8 mouse cellular contexts compared by ENCODE assay signal in the genomic region with DNA sequence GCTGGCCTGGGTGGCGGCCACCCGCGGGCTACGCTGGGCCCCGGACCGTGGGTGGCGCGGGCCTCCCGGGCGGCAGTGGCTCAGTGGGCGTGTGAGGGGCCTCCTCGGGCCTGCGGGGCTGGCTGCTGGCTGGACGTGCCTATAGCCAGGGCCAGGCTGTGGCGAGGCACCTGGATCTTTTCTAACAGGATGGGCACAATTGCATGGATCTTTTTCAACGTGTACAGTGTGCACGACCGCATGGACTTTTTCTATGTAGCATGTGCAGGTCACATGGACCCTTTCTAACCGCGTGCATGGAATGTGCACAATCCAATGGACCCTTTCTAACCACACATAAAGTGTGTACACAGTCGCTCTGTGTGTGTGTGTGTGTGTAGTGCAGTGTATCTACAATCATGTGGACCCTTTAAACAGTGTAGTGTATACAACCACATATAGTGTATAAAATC. TPM values are rescaled to one million over a fixed set of nuclear protein-coding genes. Genes with fewer than 3 reads are reported as not detected.
DNase-seq lines count a peak whose midpoint lies in the region; ATAC-seq and TF ChIP-seq lines count a peak whose summit lies in the region.

No protein-coding gene starts in this region.

- peaks cover 9% of the 10 kb centered on the region; the same call in 1 of the 2 replicates for H3K4me1 ChIP-seq in heart, postnatal 0 days (ENCODE audit: control insufficient read depth, insufficient read depth)
- H3K4me1 ChIP-seq in G1E (ENCODE audit: insufficient read depth, low read depth, low read length): peaks cover 45% of the 10 kb centered on the region
- H3K4me1 ChIP-seq in forebrain, embryonic 10.5 days: peaks cover 34% of the 10 kb centered on the region
- H3K4me1 ChIP-seq in liver, embryonic 13.5 days (replicated peaks): peaks cover 38% of the 10 kb centered on the region
- peaks cover 12% of the 10 kb centered on the region; the same call in 1 of the 2 replicates for H3K4me1 ChIP-seq in stomach, embryonic 16.5 days (ENCODE audit: control insufficient read depth, insufficient read depth, low read length)

- no peak for TF ChIP-seq CTCF in heart, postnatal 0 days (IDR thresholded peaks at IDR 0.05; ENCODE audit: low read depth)
- TF ChIP-seq CTCF in G1E (IDR thresholded peaks at IDR 0.05; ENCODE audit: low read depth, low read length): no peak

- H3K9ac ChIP-seq in heart, postnatal 0 days (replicated peaks; ENCODE audit: low read depth, low read length): peak overlapping the region; percentile 86
- peak overlapping the region; percentile 72 for H3K9ac ChIP-seq in liver, embryonic 13.5 days
- peak overlapping the region; percentile 91 for H3K9ac ChIP-seq in stomach, embryonic 16.5 days (ENCODE audit: low read length)

- no peak; the same call in 1 of the 2 replicates for ATAC-seq in heart, postnatal 0 days (ENCODE audit: insufficient read depth, low read depth)
- peak; percentile 10 for ATAC-seq in G1E (ENCODE audit: extremely low read depth, insufficient number of reproducible peaks, low FRiP score, poor library complexity, severe bottlenecking)
- peak; percentile 25; the same call in 1 of the 2 replicates for ATAC-seq in liver, embryonic 13.5 days (ENCODE audit: low read depth)
- no peak; the same call in 1 of the 2 replicates for ATAC-seq in stomach, embryonic 16.5 days (ENCODE audit: insufficient read depth, low FRiP score)

- no peak for TF ChIP-seq EP300 in heart, postnatal 0 days (IDR thresholded peaks at IDR 0.05; ENCODE audit: low read depth)

- H3K27me3 ChIP-seq in heart, postnatal 0 days (ENCODE audit: control insufficient read depth, insufficient read depth, low read length): no peaks in the 10 kb centered on the region
- H3K27me3 ChIP-seq in G1E (ENCODE audit: insufficient read depth, low read length): peaks cover 15% of the 10 kb centered on the region; the same call in 1 of the 2 replicates
- peaks cover 35% of the 10 kb centered on the region for H3K27me3 ChIP-seq in forebrain, embryonic 10.5 days (ENCODE audit: poor library complexity, severe bottlenecking)
- H3K27me3 ChIP-seq in liver, embryonic 13.5 days: peaks cover 43% of the 10 kb centered on the region
- H3K27me3 ChIP-seq in stomach, embryonic 16.5 days (ENCODE audit: control insufficient read depth, insufficient read depth, low read length): no peaks in the 10 kb centered on the region

- H3K9me3 ChIP-seq in heart, postnatal 0 days (replicated peaks; ENCODE audit: control insufficient read depth, low read length): no peaks in the 10 kb centered on the region
- peaks cover 3% of the 10 kb centered on the region for H3K9me3 ChIP-seq in G1E (replicated peaks)
- H3K9me3 ChIP-seq in forebrain, embryonic 10.5 days: no peaks in the 10 kb centered on the region
- H3K9me3 ChIP-seq in liver, embryonic 13.5 days (replicated peaks): no peaks in the 10 kb centered on the region
- no peaks in the 10 kb centered on the region for H3K9me3 ChIP-seq in stomach, embryonic 16.5 days (replicated peaks; ENCODE audit: control insufficient read depth, low read length)

- no peaks in the 10 kb centered on the region for H3K36me3 ChIP-seq in heart, postnatal 0 days (replicated peaks; ENCODE audit: control insufficient read depth, insufficient read depth, low read length)
- peaks cover 5% of the 10 kb centered on the region for H3K36me3 ChIP-seq in G1E (replicated peaks)
- no peaks in the 10 kb centered on the region for H3K36me3 ChIP-seq in forebrain, embryonic 10.5 days (replicated peaks)
- no peaks in the 10 kb centered on the region for H3K36me3 ChIP-seq in liver, embryonic 13.5 days
- no peaks in the 10 kb centered on the region for H3K36me3 ChIP-seq in stomach, embryonic 16.5 days (ENCODE audit: control insufficient read depth, insufficient read depth, low read length)

- intact Hi-C loops in heart, postnatal 10 days (cut with DNase I): loop anchor here (5.0 kb wide), 2 partner anchors 47 to 542 kb away; partner anchors contain the start of gene Phlpp1

- H3K27ac ChIP-seq in heart, postnatal 0 days (ENCODE audit: low read depth): peak overlapping the region; percentile 87
- H3K27ac ChIP-seq in forebrain, embryonic 10.5 days: peak overlapping the region; percentile 95
- peak overlapping the region; percentile 47; the same call in 1 of the 2 replicates for H3K27ac ChIP-seq in liver, embryonic 13.5 days
- peak overlapping the region; percentile 93 for H3K27ac ChIP-seq in stomach, embryonic 16.5 days (ENCODE audit: low read length)

- H3K4me3 ChIP-seq in heart, postnatal 0 days (ENCODE audit: low read depth, low read length): peak overlapping the region; percentile 94
- peak overlapping the region; percentile 77 for H3K4me3 ChIP-seq in G1E (ENCODE audit: low read depth, low read length)
- H3K4me3 ChIP-seq in forebrain, embryonic 10.5 days: peak overlapping the region; percentile 77
- H3K4me3 ChIP-seq in liver, embryonic 13.5 days (replicated peaks): peak overlapping the region; percentile 66
- H3K4me3 ChIP-seq in stomach, embryonic 16.5 days (replicated peaks; ENCODE audit: low read length): peak overlapping the region; percentile 56

- peak overlapping the region; percentile 82 for H3K4me2 ChIP-seq in heart, postnatal 0 days (ENCODE audit: low read depth, low read length)
- H3K4me2 ChIP-seq in liver, embryonic 13.5 days: peak overlapping the region; percentile 81
- peak overlapping the region; percentile 93 for H3K4me2 ChIP-seq in stomach, embryonic 16.5 days (ENCODE audit: low read depth, low read length)

- 4% methylated on average over 21 of the region's 21 CpGs for WGBS in heart, postnatal 0 days
- 8% methylated on average over 21 of the region's 21 CpGs for WGBS in forebrain, embryonic 10.5 days
- WGBS in liver, embryonic 13.5 days (ENCODE audit: insufficient replicate concordance): 5% methylated on average over 21 of the region's 21 CpGs
- 2% methylated on average over 20 of the region's 21 CpGs for WGBS in stomach, embryonic 16.5 days

- DNase-seq in heart, postnatal 0 days (ENCODE audit: low spot score): no peak
- DNase-seq in heart, postnatal 10 days: no peak
- DNase-seq in G1E (ENCODE audit: low spot score): no peak
- peak; percentile 57 for DNase-seq in forebrain, embryonic 10.5 days (ENCODE audit: extremely low spot score, low spot score)
- no peak for DNase-seq in liver, embryonic 13.5 days
- DNase-seq in kidney, adult 8-10 months: no peak
- no peak for DNase-seq in adrenal gland, postnatal 25 days

RNA-seq across cellular contexts. Expression of gene Bcl2, which starts 0.5 kb away (rescaled TPM):
- 3.3 and 5.6 TPM in 2 replicates for total RNA-seq in heart, postnatal 0 days (2014; rRNA removed; ENCODE audit: low replicate concordance)
- 3.6 and 3.7 TPM in 2 replicates for polyA plus RNA-seq in heart, postnatal 0 days (2015; fragmentation: Nextera tagmentation; extraction: Ambion mirVana)
- total RNA-seq in heart, postnatal 10 days (2021): 10 to 100 TPM in 1 of 2 experiments, 1 to 10 TPM in 1; 9.1 to 10.2 TPM
- total RNA-seq in G1E (2014; fragmentation: Nextera tagmentation) (2.9 and 4.1 TPM in 2 replicates), G1E (2017) (4.2 and 4.9 TPM in 2 replicates)
- polyA plus RNA-seq in G1E (2012): 0.98 and 1.2 TPM in 2 replicates
- 8.0 and 8.1 TPM in 2 replicates for polyA plus RNA-seq in forebrain, embryonic 10.5 days (2016; fragmentation: Nextera tagmentation; extraction: Ambion mirVana)
- polyA plus RNA-seq in liver, embryonic 13.5 days (2015; fragmentation: Nextera tagmentation; extraction: Ambion mirVana): 1.0 and 1.3 TPM in 2 replicates
- 17.8 and 18.0 TPM in 2 replicates for polyA plus RNA-seq in stomach, embryonic 16.5 days (2015; fragmentation: Nextera tagmentation; extraction: Ambion mirVana)
- total RNA-seq in adrenal gland, postnatal 25 days (2021): 5.4 and 5.7 TPM in 2 replicates

RNA-seq across cellular contexts. Expression of gene Kdsr, which starts 45.0 kb away (rescaled TPM):
- 6.4 and 7.1 TPM in 2 replicates for total RNA-seq in heart, postnatal 0 days (2014; rRNA removed; ENCODE audit: low replicate concordance)
- polyA plus RNA-seq in heart, postnatal 0 days (2015; fragmentation: Nextera tagmentation; extraction: Ambion mirVana): 7.3 and 7.8 TPM in 2 replicates
- total RNA-seq in heart, postnatal 10 days (2021): 10 to 100 TPM in 1 of 2 experiments, 1 to 10 TPM in 1; 9.0 to 10.2 TPM
- total RNA-seq in G1E (2014; fragmentation: Nextera tagmentation): 15.7 and 27.1 TPM in 2 replicates
- 63.9 TPM in 2 replicates for total RNA-seq in G1E (2017)
- polyA plus RNA-seq in G1E (2012): 5.9 and 9.3 TPM in 2 replicates
- polyA plus RNA-seq in forebrain, embryonic 10.5 days (2016; fragmentation: Nextera tagmentation; extraction: Ambion mirVana): 7.5 and 8.5 TPM in 2 replicates
- 4.5 and 4.9 TPM in 2 replicates for polyA plus RNA-seq in liver, embryonic 13.5 days (2015; fragmentation: Nextera tagmentation; extraction: Ambion mirVana)
- 15.7 and 18.5 TPM in 2 replicates for polyA plus RNA-seq in stomach, embryonic 16.5 days (2015; fragmentation: Nextera tagmentation; extraction: Ambion mirVana)
- total RNA-seq in adrenal gland, postnatal 25 days (2021): 31.1 and 52.3 TPM in 2 replicates

Comparison
In these comparisons a context has a peak if more than half of its experiments do, and no peak if none do; other contexts are left out.
1. ATAC-seq: peak in G1E (single experiment) and liver, embryonic 13.5 days (single experiment); none in heart, postnatal 0 days (single experiment) and stomach, embryonic 16.5 days (single experiment).
2. Peak in every context shown above with its lines, with median percentiles within 50 percentile points of each other: H3K27ac ChIP-seq, H3K4me2 ChIP-seq, H3K4me3 ChIP-seq and H3K9ac ChIP-seq.